Mouse (Mus musculus) hindbrain, embryonic 16.5 days (tissue): Measurements from ENCODE around the gene P4ha1. TPM values are rescaled to one million over a fixed set of nuclear protein-coding genes. Genes with fewer than 3 reads are reported as not detected.
"Not testable (repeated sequence)": the region's sequence is repeated elsewhere in the genome, so short reads cannot be mapped to it uniquely, and the experiment has no call there.

Source experiments
- ATAC-seq: fragments of 200-750 bp; cut with Nextera tagmentation; 2 replicates; pipeline ENCODE4 v1.8.0; 2017; ENCODE audit warnings: moderate TSS enrichment, moderate library complexity
- H3K27ac ChIP-seq: fragments of 300-500 bp; sonication (generic); 2 replicates; pipeline ENCODE4 v1.5.1; 2014; ENCODE audit warnings: low read depth, mild to moderate bottlenecking, control low read depth, low read length, moderate library complexity
- H3K27me3 ChIP-seq: fragments of 300-500 bp; sonication (generic); replicated peaks from 2 replicates; pipeline ENCODE4 v1.6.1; 2014; ENCODE audit warnings: low read length; ENCODE audit not compliant: control insufficient read depth, insufficient read depth
- H3K36me3 ChIP-seq: fragments of 300-500 bp; sonication (generic); 2 replicates; pipeline ENCODE4 v1.6.1; 2014; ENCODE audit warnings: mild to moderate bottlenecking, low read length, moderate library complexity, mixed read lengths; ENCODE audit not compliant: control insufficient read depth, insufficient read depth
- H3K4me1 ChIP-seq: fragments of 300-500 bp; sonication (generic); 2 replicates; pipeline ENCODE4 v1.6.1; 2014; ENCODE audit warnings: low read depth, low read length; ENCODE audit not compliant: control insufficient read depth, insufficient read depth
- H3K4me2 ChIP-seq: fragments of 300-500 bp; sonication (generic); 2 replicates; pipeline ENCODE4 v1.6.1; 2014; ENCODE audit warnings: mild to moderate bottlenecking, low read length, control low read depth, moderate library complexity
- H3K4me3 ChIP-seq: fragments of 300-500 bp; sonication (generic); 2 replicates; pipeline ENCODE4 v1.5.1; 2014; ENCODE audit warnings: mild to moderate bottlenecking, low read length, control low read depth, moderate library complexity
- H3K9ac ChIP-seq: fragments of 300-500 bp; sonication (generic); 2 replicates; pipeline ENCODE4 v1.6.1; 2014; ENCODE audit warnings: low read depth, mild to moderate bottlenecking, control low read depth, low read length, moderate library complexity
- H3K9me3 ChIP-seq: fragments of 300-500 bp; sonication (generic); 2 replicates; pipeline ENCODE4 v1.6.1; 2014; ENCODE audit warnings: mild to moderate bottlenecking, low read length, moderate library complexity; ENCODE audit not compliant: control insufficient read depth
- WGBS: fragments of 180-500 bp; shearing (Covaris S2); extraction: QIAGEN DNeasy Blood & Tissue Kit; methylation state at CpG from one replicate; pipeline ENCODE4 v1.1.7; 2014; 5-methylcytosine and 5-hydroxymethylcytosine counted together
- polyA plus RNA-seq: library from polyadenylated mRNA; unstranded; fragments of >200 nt; fragmentation: Nextera tagmentation; extraction: Ambion mirVana; gene quantifications from 2 replicates; pipeline ENCODE4 v1.2.1, GENCODE M21; 2015

P4ha1 gene
- polyA plus RNA-seq, 1 experiment from 2014 or later: 31.4 TPM

GRCm38 (mm10) chr10:59377906-59378305 is 54.8 kb downstream of the P4ha1 start:
- Histone ChIP-seq H3K4me3 (no peak overlapping the region), H3K27ac (no peak overlapping the region), H3K36me3 (peaks cover 2% of the 10 kb centered on the region; the same call in 1 of the 2 replicates), H3K27me3 (no peaks in the 10 kb centered on the region), H3K9ac (no peak overlapping the region), H3K9me3 (no peaks in the 10 kb centered on the region), H3K4me1 (no peaks in the 10 kb centered on the region), H3K4me2 (no peak overlapping the region)
- no peak for ATAC-seq
- 96% methylated on average over 10 of the region's 10 CpGs for WGBS

- H3K9me3 ChIP-seq: no peaks in the 10 kb centered on the region
- no peaks in the 10 kb centered on the region for H3K27me3 ChIP-seq
- H3K4me2 ChIP-seq: no peak overlapping the region
- no peak for ATAC-seq
- WGBS: 97% methylated on average over 4 of the region's 4 CpGs
- no peak overlapping the region for H3K9ac ChIP-seq
- H3K27ac ChIP-seq: no peak overlapping the region
- peaks cover 1% of the 10 kb centered on the region; the same call in 1 of the 2 replicates for H3K36me3 ChIP-seq
- no peak overlapping the region for H3K4me3 ChIP-seq
- H3K4me1 ChIP-seq: no peaks in the 10 kb centered on the region
Observed at GRCm38 (mm10) chr10:59378728-59379127, 55.6 kb downstream of the P4ha1 start.

DNA sequence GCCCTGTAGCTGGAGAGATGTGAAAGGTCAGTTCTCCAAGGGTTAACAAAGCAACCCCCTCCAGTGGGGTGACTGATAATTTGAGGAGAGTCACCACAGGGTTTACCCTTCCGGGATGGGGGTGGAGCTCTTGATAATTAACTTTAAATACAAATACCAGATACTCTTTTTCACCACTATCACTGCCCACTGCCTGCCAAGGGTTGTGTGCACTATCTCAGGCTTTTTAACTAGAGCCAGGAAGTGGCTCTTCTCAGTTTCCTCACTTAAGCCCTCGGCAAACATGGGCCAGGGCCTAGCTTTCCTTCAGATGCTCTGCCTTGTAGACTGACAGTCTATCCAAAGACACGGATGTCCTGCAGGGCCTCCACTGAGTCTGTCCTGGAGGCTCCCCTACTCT is 56.8 kb downstream of the P4ha1 start:
- H3K4me3 ChIP-seq: no peak overlapping the region
- no peak overlapping the region for H3K9ac ChIP-seq
- no peaks in the 10 kb centered on the region for H3K4me1 ChIP-seq
- H3K4me2 ChIP-seq: no peak overlapping the region
- H3K9me3 ChIP-seq: no peaks in the 10 kb centered on the region
- H3K27ac ChIP-seq: no peak overlapping the region
- H3K27me3 ChIP-seq: no peaks in the 10 kb centered on the region
- WGBS: 60% methylated on average over 3 of the region's 3 CpGs
- ATAC-seq: no peak
- H3K36me3 ChIP-seq: no peaks in the 10 kb centered on the region

DNA sequence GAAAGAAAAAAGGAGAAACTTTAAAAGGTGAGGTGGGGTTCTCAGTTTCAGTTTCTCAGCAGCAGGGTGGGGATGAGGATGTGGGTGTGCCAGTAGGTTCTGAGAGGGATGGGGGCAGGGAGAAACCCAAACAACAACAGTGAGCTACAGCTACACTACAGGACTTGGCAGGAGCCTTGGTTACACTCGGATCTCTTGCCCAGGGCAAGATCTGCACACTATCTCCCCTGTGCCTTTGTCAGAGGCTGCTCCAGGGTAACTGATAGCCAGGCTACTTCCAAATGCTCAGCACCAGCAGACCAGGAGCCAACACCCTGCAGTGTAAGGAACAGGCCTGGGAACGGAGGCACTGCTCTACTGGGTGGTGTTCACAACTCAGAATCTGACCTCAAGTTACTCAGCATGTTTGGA is 57.3 kb downstream of the P4ha1 start:
- WGBS: 64% methylated on average over 2 of the region's 2 CpGs
- H3K27me3 ChIP-seq: no peaks in the 10 kb centered on the region
- no peak overlapping the region for H3K9ac ChIP-seq
- no peak overlapping the region for H3K27ac ChIP-seq
- no peaks in the 10 kb centered on the region for H3K9me3 ChIP-seq
- H3K4me2 ChIP-seq: no peak overlapping the region
- H3K36me3 ChIP-seq: no peaks in the 10 kb centered on the region
- H3K4me3 ChIP-seq: no peak overlapping the region
- ATAC-seq: no peak
- no peaks in the 10 kb centered on the region for H3K4me1 ChIP-seq

DNA sequence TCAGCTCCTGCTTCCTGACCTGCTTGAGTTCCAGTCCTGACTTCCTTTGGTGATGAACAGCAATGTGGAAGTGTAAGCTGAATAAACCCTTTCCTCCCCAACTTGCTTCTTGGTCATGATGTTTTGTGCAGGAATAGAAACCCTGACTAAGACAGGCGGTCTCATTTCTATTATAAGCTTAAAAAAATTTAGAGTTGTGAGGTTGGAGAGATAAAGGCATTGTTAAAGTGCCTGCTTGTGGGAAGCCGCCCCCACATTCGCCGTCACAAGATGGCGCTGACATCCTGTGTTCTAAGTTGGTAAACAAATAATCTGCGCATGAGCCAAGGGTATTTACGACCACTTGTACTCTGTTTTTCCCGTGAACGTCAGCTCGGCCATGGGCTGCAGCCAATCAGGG is 58.5 kb downstream of the P4ha1 start:
- not testable (repeated sequence) for H3K4me3 ChIP-seq, H3K27ac ChIP-seq, H3K4me1 ChIP-seq, H3K9me3 ChIP-seq, H3K4me2 ChIP-seq, ATAC-seq, H3K36me3 ChIP-seq, H3K9ac ChIP-seq, H3K27me3 ChIP-seq
- WGBS: 83% methylated on average over 6 of the region's 10 CpGs

DNA sequence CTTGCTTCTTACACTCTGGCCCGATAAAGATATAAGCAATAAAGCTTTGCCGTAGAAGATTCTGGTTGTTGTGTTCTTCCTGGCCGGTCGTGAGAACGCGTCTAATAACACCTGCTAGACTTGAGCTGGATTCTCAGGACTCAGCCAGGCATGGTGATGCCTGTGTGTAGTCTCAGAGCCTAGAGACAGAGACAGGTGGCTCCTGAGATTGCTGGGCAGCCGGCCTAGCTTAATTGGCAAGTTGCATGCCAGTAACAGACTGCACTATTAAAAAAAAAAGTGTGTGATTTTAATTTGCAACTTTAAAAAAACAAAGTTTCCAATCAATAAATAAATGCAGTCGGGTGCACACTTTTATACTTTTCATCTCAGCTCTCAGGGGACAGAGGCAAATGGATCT is 63.9 kb downstream of the P4ha1 start:
- WGBS: 83% methylated on average over 7 of the region's 8 CpGs
- Histone ChIP-seq H3K9me3 (peaks cover 9% of the 10 kb centered on the region), H3K27ac (no peak overlapping the region), H3K4me3 (no peak overlapping the region), H3K4me2 (no peak overlapping the region), H3K27me3 (no peaks in the 10 kb centered on the region), H3K4me1 (no peaks in the 10 kb centered on the region), H3K36me3 (no peaks in the 10 kb centered on the region; the same call in 1 of the 2 replicates), H3K9ac (no peak overlapping the region)
- no peak for ATAC-seq

- Histone ChIP-seq H3K27me3 (no peaks in the 10 kb centered on the region), H3K36me3 (no peaks in the 10 kb centered on the region; the same call in 1 of the 2 replicates), H3K4me2 (no peak overlapping the region), H3K4me3 (no peak overlapping the region), H3K9me3 (peaks cover 9% of the 10 kb centered on the region), H3K4me1 (no peaks in the 10 kb centered on the region), H3K9ac (no peak overlapping the region), H3K27ac (no peak overlapping the region)
- no peak for ATAC-seq
- 94% methylated on average over 3 of the region's 3 CpGs for WGBS
Observed at GRCm38 (mm10) chr10:59389652-59390051, 66.6 kb downstream of the P4ha1 start.

- H3K4me1 ChIP-seq: no peaks in the 10 kb centered on the region
- no peaks in the 10 kb centered on the region; the same call in 1 of the 2 replicates for H3K36me3 ChIP-seq
- no peak overlapping the region for H3K27ac ChIP-seq
- WGBS: 74% methylated on average over 4 of the region's 4 CpGs
- no peak overlapping the region for H3K9ac ChIP-seq
- no peak overlapping the region for H3K4me3 ChIP-seq
- no peak for ATAC-seq
- H3K9me3 ChIP-seq: peaks cover 9% of the 10 kb centered on the region
- no peaks in the 10 kb centered on the region for H3K27me3 ChIP-seq
- no peak overlapping the region for H3K4me2 ChIP-seq
Observed at GRCm38 (mm10) chr10:59391907-59392306, 68.8 kb downstream of the P4ha1 start.

GRCm38 (mm10) chr10:59395461-59395860 is 72.4 kb downstream of the P4ha1 start, which contains the start of gene Gm10273:
Gene Gm10273, plus strand, starts transcription at chr10:59395632.
- H3K27me3 ChIP-seq, H3K9ac ChIP-seq, H3K4me3 ChIP-seq, H3K27ac ChIP-seq, H3K4me2 ChIP-seq, ATAC-seq, H3K9me3 ChIP-seq, H3K36me3 ChIP-seq, H3K4me1 ChIP-seq: not testable (repeated sequence)
- 95% methylated on average over 10 of the region's 25 CpGs for WGBS
